Comparison of ENCODE assay signal across 9 mouse cellular contexts in genomic region chr7:113197161-113197775, GRCm38 (mm10). TPM values are rescaled to one million over a fixed set of nuclear protein-coding genes. Genes with fewer than 3 reads are reported as not detected.
A peak's percentile ranks its signal among the peaks of the same experiment; 100 is the strongest.
DNase-seq lines count a peak whose midpoint lies in the region; ATAC-seq lines count a peak whose summit lies in the region.
"Had no signal": no experiment of that assay in that cellular context is flagged by ENCODE, and none has a peak within 500 bp of the region (broad histone marks: within the 10 kb centered on the region; RNA-seq: fewer than 3 reads in every experiment).

No protein-coding gene starts in this region.

- ATAC-seq in CD4-positive, CD25-positive, alpha-beta regulatory T cell, adult 4 months, result no peak
- ATAC-seq in erythroid progenitor cell, adult 5-6 weeks (replicated peaks; ENCODE audit: low FRiP score, poor library complexity, severe bottlenecking), result no peak

- DNase-seq in CD4-positive, CD25-positive, alpha-beta regulatory T cell, adult 2 months (ENCODE audit: low read depth, low spot score), result peak; percentile 14
- peak; percentile 23 for DNase-seq in 3134 (ENCODE audit: extremely low read depth, insufficient read length, low spot score)
- DNase-seq in forelimb bud, embryonic 11.5 days (ENCODE audit: low read depth, low spot score), result peak; percentile 55
- peak; percentile 30 for DNase-seq in lung, postnatal 36 days
- DNase-seq in layer of hippocampus, adult 9-11 months, result no peak
- DNase-seq in cerebellum, adult 11 months, result no peak
- DNase-seq: cerebellum, adult 18-20 months had no signal

RNA-seq across cellular contexts. Expression of gene Arntl, which starts 10.0 kb away (rescaled TPM):
- 10 to 100 TPM; 22.6 to 25.0 TPM for polyA plus RNA-seq in CD4-positive, CD25-positive, alpha-beta regulatory T cell, adult 4 months (2017; shearing (Covaris generic))
- 5.8 and 12.6 TPM in 2 replicates for total RNA-seq in erythroid progenitor cell, adult 5-6 weeks (2015; ENCODE audit: low replicate concordance)
- total RNA-seq in erythroid progenitor cell, adult 5-6 weeks (2017; ENCODE audit: low replicate concordance), result 4.7 and 5.4 TPM in 2 replicates

Comparison
In these comparisons a context has a peak if more than half of its experiments do, and no peak if none do; other contexts are left out.
1. DNase-seq: peak in CD4-positive, CD25-positive, alpha-beta regulatory T cell, adult 2 months (single experiment), 3134 (single experiment), forelimb bud, embryonic 11.5 days (single experiment) and lung, postnatal 36 days (single experiment); none in layer of hippocampus, adult 9-11 months (single experiment) and cerebellum, adult 11 months (single experiment).